Mouse (Mus musculus) MEL (cell line): ENCODE measurements around the gene Psap.

ENCODE experiments used
- CTCF ChIP-seq, 3 experiments: IDR thresholded peaks in 2 of 3; conservative IDR thresholded peaks in 1 of 3; 2 replicates each; pipeline ENCODE4 v1.5.1; 2011 to 2012; ENCODE audit warnings: low read length in 3 of 3, low read depth in 2 of 3, mild to moderate bottlenecking in 2 of 3, improper control_type of control experiment in 1 of 3, inconsistent platforms in 1 of 3, mixed read lengths in 1 of 3, moderate library complexity in 1 of 3; ENCODE audit not compliant: control insufficient read depth in 1 of 3, insufficient read depth in 1 of 3, poor library complexity in 1 of 3, severe bottlenecking in 1 of 3
- EP300 ChIP-seq, 2 experiments: IDR thresholded peaks; 2 replicates each; pipeline ENCODE4 v1.6.1; 2011; ENCODE audit warnings: improper control_type of control experiment in 2 of 2, low read length in 2 of 2, low read depth in 1 of 2, mild to moderate bottlenecking in 1 of 2
- GATA1 ChIP-seq: IDR thresholded peaks from 2 replicates; pipeline ENCODE4 v1.6.1; 2011; ENCODE audit warnings: low read depth, low read length, improper control_type of control experiment
- HCFC1 ChIP-seq: IDR thresholded peaks from 2 replicates; pipeline ENCODE4 v1.6.1; 2012; ENCODE audit warnings: low read depth, mild to moderate bottlenecking, inconsistent platforms, low read length, improper control_type of control experiment, moderate library complexity
- KAT2A ChIP-seq: conservative IDR thresholded peaks from 2 replicates; pipeline ENCODE4 v1.6.1; 2012; ENCODE audit warnings: low read depth, low read length, improper control_type of control experiment, inconsistent platforms
- MAFK ChIP-seq: IDR thresholded peaks from 2 replicates; pipeline ENCODE4 v1.6.1; 2011; ENCODE audit warnings: low read depth, mild to moderate bottlenecking, low read length, improper control_type of control experiment, borderline replicate concordance
- MAZ ChIP-seq: IDR thresholded peaks from 2 replicates; pipeline ENCODE4 v1.6.1; 2012; ENCODE audit warnings: low read depth, mild to moderate bottlenecking, inconsistent platforms, low read length, improper control_type of control experiment
- MEF2A ChIP-seq: IDR thresholded peaks from 2 replicates; pipeline ENCODE4 v1.6.1; 2014; ENCODE audit warnings: low read depth, mild to moderate bottlenecking, inconsistent platforms, low read length, improper control_type of control experiment; ENCODE audit not compliant: poor library complexity, insufficient replicate concordance, severe bottlenecking; ENCODE audit errors: extremely low read depth
- POLR2A ChIP-seq, 2 experiments: IDR thresholded peaks; 2 replicates each; pipeline ENCODE4 v1.6.1; 2011 to 2012; ENCODE audit warnings: low read length in 2 of 2, mild to moderate bottlenecking in 2 of 2, control low read depth in 1 of 2, improper control_type of control experiment in 1 of 2, low read depth in 1 of 2, moderate library complexity in 1 of 2; ENCODE audit not compliant: control insufficient read depth in 1 of 2, insufficient read depth in 1 of 2, poor library complexity in 1 of 2
- POLR2AphosphoS5 ChIP-seq: IDR thresholded peaks from 2 replicates; pipeline ENCODE4 v1.6.1; 2012; ENCODE audit warnings: low read depth, borderline replicate concordance, mild to moderate bottlenecking, inconsistent platforms, low read length, moderate library complexity, mixed read lengths
- RCOR1 ChIP-seq: IDR thresholded peaks from 2 replicates; pipeline ENCODE4 v1.6.1; 2012; ENCODE audit warnings: low read depth, mild to moderate bottlenecking, inconsistent platforms, low read length, improper control_type of control experiment

GRCm38 (mm10) chr10:60304854-60305628 lies 27.6 kb downstream of the Psap start:
- no peak for TF ChIP-seq RCOR1
- no peak for TF ChIP-seq POLR2A (IDR thresholded peaks at IDR 0.05; ENCODE audit: control insufficient read depth in 1 of 2, insufficient read depth in 1 of 2, low read depth in 1 of 2, low read length in 2 of 2, poor library complexity in 1 of 2)
- TF ChIP-seq EP300 (IDR thresholded peaks at IDR 0.05; ENCODE audit: low read depth in 1 of 2, low read length in 2 of 2) = no peak
- peak; percentile 46; the same call in 1 of the 2 replicates for TF ChIP-seq MAZ
- TF ChIP-seq CTCF (IDR thresholded peaks at IDR 0.05 in 2 of 3, conservative IDR thresholded peaks at IDR 0.05 in 1 of 3; ENCODE audit: control insufficient read depth in 1 of 3, insufficient read depth in 1 of 3, low read depth in 2 of 3, low read length in 3 of 3, poor library complexity in 1 of 3, severe bottlenecking in 1 of 3) = peak; percentile 78 to 97 (median 84)
- TF ChIP-seq KAT2A = no peak
- no peak for TF ChIP-seq POLR2AphosphoS5
- no peak for TF ChIP-seq MEF2A
- no peak for TF ChIP-seq MAFK
- TF ChIP-seq HCFC1 = no peak
- TF ChIP-seq GATA1 = 0 out of 2 replicates have a peak, but pooled peaks have one; percentile 39
